Mouse (Mus musculus): Measurements from ENCODE around the gene H2-Q2. TPM values are rescaled to one million over a fixed set of nuclear protein-coding genes. Genes with fewer than 3 reads are reported as not detected.
"Not testable (repeated sequence)": the region's sequence is repeated elsewhere in the genome, so short reads cannot be mapped to it uniquely, and the experiment has no call there.

H2-Q2 gene
- polyA plus RNA-seq (2015; fragmentation: Nextera tagmentation; extraction: Ambion mirVana), result 6.6 and 7.1 TPM in 2 replicates

GRCm38 (mm10) chr17:35342071-35342671 is at the start of gene H2-Q2:
H2-Q2 (plus strand) TSS chr17:35342242.
- 1% methylated on average over 40 of the region's 40 CpGs for WGBS
- H3K36me3 ChIP-seq, result no peaks in the 10 kb centered on the region
- no peaks in the 10 kb centered on the region for H3K4me1 ChIP-seq
- peak within 1 kb of the TSS; percentile 52 for H3K4me3 ChIP-seq
- peak within 1 kb of the TSS; percentile 66 for H3K4me2 ChIP-seq
- H3K27ac ChIP-seq, result no peak within 1 kb of the TSS
- H3K27me3 ChIP-seq, result peaks cover 45% of the 10 kb centered on the region
- ATAC-seq (ENCODE audit: borderline replicate concordance, extremely low read depth, low FRiP score, low TSS enrichment), result no peak
- H3K9ac ChIP-seq, result peak within 1 kb of the TSS; percentile 14; the same call in 1 of the 2 replicates
- H3K9me3 ChIP-seq, result no peaks in the 10 kb centered on the region

GRCm38 (mm10) chr17:35295796-35296195 is 46.2 kb upstream of the H2-Q2 start:
- H3K9ac ChIP-seq, result not testable (repeated sequence)

GRCm38 (mm10) chr17:35300261-35300945 is 41.6 kb upstream of the H2-Q2 start:
- not testable (repeated sequence) for H3K9me3 ChIP-seq; H3K36me3 ChIP-seq; H3K27ac ChIP-seq; H3K27me3 ChIP-seq; H3K4me1 ChIP-seq; H3K9ac ChIP-seq; H3K4me2 ChIP-seq; ATAC-seq (ENCODE audit: borderline replicate concordance, extremely low read depth, low FRiP score, low TSS enrichment); H3K4me3 ChIP-seq
- WGBS, result 81% methylated on average over 7 of the region's 7 CpGs

More at GRCm38 (mm10) chr17:35295796-35296195, 46.2 kb upstream of the H2-Q2 start:
- H3K4me3 ChIP-seq; H3K27me3 ChIP-seq; H3K27ac ChIP-seq; H3K9me3 ChIP-seq; ATAC-seq (ENCODE audit: borderline replicate concordance, extremely low read depth, low FRiP score, low TSS enrichment); H3K4me1 ChIP-seq; H3K36me3 ChIP-seq; H3K4me2 ChIP-seq: not testable (repeated sequence)
- WGBS, result 3% methylated on average over 5 of the region's 5 CpGs

- no peaks in the 10 kb centered on the region for H3K4me1 ChIP-seq
- no peak overlapping the region for H3K9ac ChIP-seq
- ATAC-seq (ENCODE audit: borderline replicate concordance, extremely low read depth, low FRiP score, low TSS enrichment), result no peak; the same call in 1 of the 2 replicates
- no peaks in the 10 kb centered on the region for H3K9me3 ChIP-seq
- H3K27ac ChIP-seq, result no peak overlapping the region
- no peaks in the 10 kb centered on the region for H3K36me3 ChIP-seq
- no peak overlapping the region for H3K4me3 ChIP-seq
- no peak overlapping the region for H3K4me2 ChIP-seq
- WGBS, result 29% methylated on average over 13 of the region's 13 CpGs
- no peaks in the 10 kb centered on the region for H3K27me3 ChIP-seq
Observed at GRCm38 (mm10) chr17:35301645-35302258, 40.3 kb upstream of the H2-Q2 start.

- H3K9me3 ChIP-seq, result no peaks in the 10 kb centered on the region
- no peaks in the 10 kb centered on the region for H3K4me1 ChIP-seq
Observed at GRCm38 (mm10) chr17:35303271-35303670, 38.8 kb upstream of the H2-Q2 start.

GRCm38 (mm10) chr17:35303756-35304350 is 38.2 kb upstream of the H2-Q2 start:
- Histone ChIP-seq H3K27ac (no peak overlapping the region), H3K27me3 (no peaks in the 10 kb centered on the region), H3K4me2 (no peak overlapping the region), H3K36me3 (no peaks in the 10 kb centered on the region), H3K4me1 (no peaks in the 10 kb centered on the region), H3K9ac (no peak overlapping the region), H3K4me3 (no peak overlapping the region), H3K9me3 (no peaks in the 10 kb centered on the region)
- WGBS, result 76% methylated on average over 10 of the region's 10 CpGs
- no peak for ATAC-seq (ENCODE audit: borderline replicate concordance, extremely low read depth, low FRiP score, low TSS enrichment)

More at GRCm38 (mm10) chr17:35303271-35303670, 38.8 kb upstream of the H2-Q2 start:
- 70% methylated on average over 2 of the region's 2 CpGs for WGBS
- Histone ChIP-seq H3K4me2 (no peak overlapping the region), H3K27ac (no peak overlapping the region), H3K27me3 (no peaks in the 10 kb centered on the region), H3K9ac (no peak overlapping the region), H3K4me3 (no peak overlapping the region), H3K36me3 (no peaks in the 10 kb centered on the region)
- ATAC-seq (ENCODE audit: borderline replicate concordance, extremely low read depth, low FRiP score, low TSS enrichment), result no peak

- H3K36me3 ChIP-seq, result no peaks in the 10 kb centered on the region
- no peak overlapping the region for H3K4me3 ChIP-seq
- WGBS, result 49% methylated on average over 6 of the region's 6 CpGs
- no peaks in the 10 kb centered on the region for H3K4me1 ChIP-seq
- H3K9me3 ChIP-seq, result no peaks in the 10 kb centered on the region
- H3K4me2 ChIP-seq, result no peak overlapping the region
- H3K27me3 ChIP-seq, result no peaks in the 10 kb centered on the region; the same call in 1 of the 2 replicates
- no peak overlapping the region for H3K27ac ChIP-seq
- ATAC-seq (ENCODE audit: borderline replicate concordance, extremely low read depth, low FRiP score, low TSS enrichment), result no peak
- H3K9ac ChIP-seq, result no peak overlapping the region
Observed at GRCm38 (mm10) chr17:35304478-35304877, 37.6 kb upstream of the H2-Q2 start.

- not testable (repeated sequence) for H3K4me1 ChIP-seq, H3K9me3 ChIP-seq, H3K4me2 ChIP-seq, H3K4me3 ChIP-seq, H3K36me3 ChIP-seq, H3K9ac ChIP-seq, H3K27me3 ChIP-seq, H3K27ac ChIP-seq
- 65% methylated on average over 8 of the region's 8 CpGs for WGBS
- ATAC-seq (ENCODE audit: borderline replicate concordance, extremely low read depth, low FRiP score, low TSS enrichment), result 0 out of 2 replicates have a peak, but pooled peaks have one; percentile 27
Observed at GRCm38 (mm10) chr17:35304921-35305320, 37.1 kb upstream of the H2-Q2 start.

- peaks cover 40% of the 10 kb centered on the region for H3K27me3 ChIP-seq
- H3K9me3 ChIP-seq, result no peaks in the 10 kb centered on the region
- H3K36me3 ChIP-seq, result no peaks in the 10 kb centered on the region
- H3K9ac ChIP-seq, result no peak overlapping the region
- no peak overlapping the region for H3K4me3 ChIP-seq
- 0 out of 2 replicates have a peak, but pooled peaks cover 8% of the 10 kb centered on the region for H3K4me1 ChIP-seq
- ATAC-seq (ENCODE audit: borderline replicate concordance, extremely low read depth, low FRiP score, low TSS enrichment), result no peak
- no peak overlapping the region for H3K27ac ChIP-seq
- H3K4me2 ChIP-seq, result no peak overlapping the region
Observed at GRCm38 (mm10) chr17:35318671-35319070, 23.4 kb upstream of the H2-Q2 start.

- Histone ChIP-seq H3K9ac (no peak within 1 kb of the TSS), H3K9me3 (no peaks in the 10 kb centered on the region), H3K4me3 (peak within 1 kb of the TSS; percentile 34), H3K27ac (no peak within 1 kb of the TSS), H3K27me3 (peaks cover 40% of the 10 kb centered on the region), H3K36me3 (no peaks in the 10 kb centered on the region), H3K4me1 (0 out of 2 replicates have a peak, but pooled peaks cover 8% of the 10 kb centered on the region), H3K4me2 (peak within 1 kb of the TSS; percentile 74)
- no peak for ATAC-seq (ENCODE audit: borderline replicate concordance, extremely low read depth, low FRiP score, low TSS enrichment)
- 1% methylated on average over 55 of the region's 55 CpGs for WGBS
Observed at GRCm38 (mm10) chr17:35320327-35321081, 21.5 kb upstream of the H2-Q2 start, which contains the start of gene H2-Q1. H2-Q1 (plus strand) TSS chr17:35320405.

GRCm38 (mm10) chr17:35325124-35325523 is 16.9 kb upstream of the H2-Q2 start:
- H3K36me3 ChIP-seq; H3K27ac ChIP-seq; H3K4me1 ChIP-seq; H3K4me2 ChIP-seq; H3K9me3 ChIP-seq; ATAC-seq (ENCODE audit: borderline replicate concordance, extremely low read depth, low FRiP score, low TSS enrichment); H3K4me3 ChIP-seq; H3K9ac ChIP-seq: not testable (repeated sequence)
- 62% methylated on average over 1 of the region's 1 CpGs for WGBS
- peaks cover 23% of the 10 kb centered on the region for H3K27me3 ChIP-seq
